Mouse (Mus musculus) left cerebral cortex, postnatal 25 days (tissue): ENCODE measurements around the gene Hist1h2bh. TPM values are rescaled to one million over a fixed set of nuclear protein-coding genes. Genes with fewer than 3 reads are reported as not detected.
"Not testable (repeated sequence)": the region's sequence is repeated elsewhere in the genome, so short reads cannot be mapped to it uniquely, and the experiment has no call there.

Source experiments
- DNase-seq, 2 experiments: peaks; one replicate each; pipeline ENCODE4 v3.0.0; 2022; ENCODE audit warnings: low spot score in 2 of 2, mixed read lengths in 1 of 2
- intact Hi-C: fragments of 180-260 bp; cut with DNase I; formaldehyde crosslinking; loops from one replicate; pipeline ENCODE4 v1.15.1; 2025
- total RNA-seq, 2 experiments: library from RNA; stranded (reverse); gene quantifications; 2 replicates each; pipeline ENCODE4 v1.2.3; 2021

Gene Hist1h2bh
- total RNA-seq: under 1 TPM; 0.57 to 0.87 TPM

DNA sequence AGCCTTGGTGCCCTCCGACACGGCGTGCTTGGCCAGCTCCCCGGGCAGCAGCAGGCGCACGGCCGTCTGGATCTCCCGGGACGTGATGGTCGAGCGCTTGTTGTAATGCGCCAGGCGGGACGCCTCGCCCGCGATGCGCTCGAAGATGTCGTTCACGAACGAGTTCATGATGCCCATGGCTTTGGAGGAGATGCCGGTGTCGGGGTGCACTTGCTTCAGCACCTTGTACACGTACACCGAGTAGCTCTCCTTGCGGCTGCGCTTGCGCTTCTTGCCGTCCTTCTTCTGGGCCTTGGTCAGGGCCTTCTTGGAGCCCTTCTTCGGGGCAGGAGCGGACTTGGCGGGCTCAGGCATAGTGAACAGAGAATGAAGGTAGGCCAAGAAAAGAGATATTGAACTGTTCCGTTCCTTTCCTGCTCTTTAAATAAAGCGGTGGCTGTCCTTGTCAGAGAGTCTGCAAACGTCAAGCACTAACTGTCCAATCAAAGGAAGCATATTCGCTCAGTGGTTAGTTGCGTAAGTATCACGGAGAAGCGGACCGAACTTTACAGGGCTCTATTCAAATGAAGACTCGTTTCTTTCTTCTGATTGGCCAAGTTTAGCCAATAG, at the start of gene Hist1h2bh:
Gene Hist1h2bh, minus strand, starts transcription at position 394 of the 609 bp plus-strand sequence.
- DNase-seq: peak; percentile 80 to 97
- intact Hi-C loops: not testable (repeated sequence)

DNA sequence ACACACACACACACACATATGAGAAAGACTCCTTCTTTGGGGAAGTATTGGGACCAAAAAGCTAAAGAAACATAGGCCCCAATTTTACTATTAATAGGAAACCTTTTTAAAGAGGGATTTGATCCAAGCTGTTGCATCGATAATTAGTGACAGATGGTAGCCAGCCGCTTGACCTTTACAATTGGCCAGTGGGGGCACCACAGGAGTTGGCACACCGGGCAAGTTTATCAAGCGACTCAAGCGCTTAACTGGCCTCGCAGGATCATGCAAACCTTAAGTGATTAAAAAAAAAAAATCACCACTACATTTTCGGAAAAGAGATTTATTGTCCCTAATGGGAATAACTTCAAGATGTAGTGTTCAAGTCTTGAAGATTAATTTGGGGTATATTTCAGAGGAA, 49.4 kb upstream of the Hist1h2bh start:
- no peak for DNase-seq
- intact Hi-C loops: no loop called here

DNA sequence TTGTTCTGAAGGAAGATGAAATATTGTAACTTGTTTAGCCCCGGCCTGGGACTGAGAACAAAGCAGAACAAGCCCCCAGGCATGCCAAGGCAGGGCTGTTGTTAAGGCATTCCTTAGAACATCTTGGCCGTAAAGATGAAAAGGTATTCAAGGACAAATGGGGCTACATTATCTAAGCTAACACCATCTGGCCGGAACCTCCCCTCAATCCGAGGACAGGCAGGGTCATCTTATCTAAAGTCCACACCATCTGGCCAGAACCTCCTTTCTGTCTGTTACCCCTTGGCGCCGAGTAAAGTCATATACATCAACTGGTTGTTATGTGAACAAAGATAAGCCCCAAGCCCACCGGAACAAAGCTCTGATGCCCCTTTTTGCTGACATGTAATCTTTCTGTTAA, 48.7 kb upstream of the Hist1h2bh start:
- DNase-seq, intact Hi-C loops: not testable (repeated sequence)

DNA sequence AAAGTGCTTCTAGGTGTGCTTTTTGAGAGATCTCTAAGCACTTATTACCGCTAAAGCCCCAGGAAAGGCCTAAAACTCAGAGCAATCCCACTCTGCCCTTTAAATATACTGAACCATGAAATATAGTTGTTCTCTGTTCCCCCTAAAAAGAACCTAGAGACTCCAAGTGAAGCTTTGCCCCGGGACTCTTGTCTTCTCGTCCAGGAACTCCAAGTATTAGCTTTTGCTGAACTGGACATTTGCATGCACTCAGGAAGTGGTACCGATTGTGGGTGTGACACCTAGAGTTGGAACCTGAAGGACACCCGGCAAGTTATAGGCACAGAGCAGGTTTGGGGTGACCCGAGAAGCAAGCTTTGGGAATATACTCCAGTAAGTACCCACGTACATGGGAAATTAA, 48.0 kb upstream of the Hist1h2bh start:
- DNase-seq: no peak
- intact Hi-C loops: no loop called here

DNA sequence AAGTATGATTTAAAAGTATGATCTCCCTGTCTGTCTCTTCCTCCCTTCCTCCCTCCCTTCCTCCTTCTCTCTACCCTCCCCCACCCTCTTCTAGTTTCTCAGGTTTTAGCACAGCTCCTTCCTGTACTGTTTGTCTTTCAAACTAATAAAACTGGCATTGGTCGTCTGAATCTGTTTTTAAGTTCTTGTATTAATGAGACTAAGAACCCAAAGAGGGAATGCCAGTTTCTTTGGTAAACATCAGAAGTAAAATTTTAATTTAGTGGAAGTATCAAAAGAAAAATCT, 43.7 kb upstream of the Hist1h2bh start:
- no peak for DNase-seq
- intact Hi-C loops: loop anchor here (2.0 to 10.0 kb wide), 4 partner anchors 34 to 1832 kb away; partner anchors contain the start of genes Hist1h1b, Hist1h2ac, Hist1h2ak and Hist1h2an

DNA sequence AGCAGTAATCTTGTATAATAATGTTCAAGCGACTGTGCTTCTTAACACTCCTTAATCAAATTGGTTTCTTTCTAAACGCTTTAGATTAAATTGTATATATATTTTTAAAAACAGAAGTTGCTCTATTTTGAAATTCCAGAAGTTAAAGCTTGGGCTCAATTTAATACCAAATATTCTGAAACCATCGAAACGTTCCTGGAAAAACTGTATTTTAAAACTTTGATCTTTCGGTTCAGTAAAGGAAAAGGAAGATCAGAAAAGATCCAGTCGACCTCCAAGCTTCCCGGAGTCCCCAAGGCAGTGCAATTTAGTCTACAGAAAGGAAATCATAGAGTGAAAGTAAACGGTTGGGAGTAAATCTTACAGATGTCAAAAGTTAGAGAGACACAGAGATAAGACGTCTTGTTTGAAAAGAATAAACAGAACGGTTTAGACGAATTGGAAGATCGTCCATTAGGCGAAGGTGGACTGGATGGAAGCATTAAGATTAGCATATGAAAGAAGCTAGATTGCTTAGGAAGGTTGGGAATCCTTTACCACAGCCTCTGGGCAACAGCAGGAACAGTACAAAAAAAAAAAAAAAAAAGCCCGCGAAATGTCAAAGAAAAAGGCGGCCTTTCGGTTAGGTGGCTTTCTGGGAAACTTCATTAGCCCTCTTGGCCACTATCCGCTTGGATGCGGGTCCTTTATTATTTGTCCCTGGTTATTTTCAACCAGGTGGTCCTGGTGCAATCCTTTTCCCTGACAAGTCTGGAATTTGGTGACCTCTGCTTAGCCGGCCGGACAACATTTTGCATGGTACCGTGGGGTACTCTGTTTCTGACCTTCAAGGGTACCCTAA, 43.1 kb upstream of the Hist1h2bh start:
- intact Hi-C loops: loop anchor here (2.0 to 10.0 kb wide), 4 partner anchors 34 to 1832 kb away; partner anchors contain the start of genes Hist1h1b, Hist1h2ac, Hist1h2ak and Hist1h2an

DNA sequence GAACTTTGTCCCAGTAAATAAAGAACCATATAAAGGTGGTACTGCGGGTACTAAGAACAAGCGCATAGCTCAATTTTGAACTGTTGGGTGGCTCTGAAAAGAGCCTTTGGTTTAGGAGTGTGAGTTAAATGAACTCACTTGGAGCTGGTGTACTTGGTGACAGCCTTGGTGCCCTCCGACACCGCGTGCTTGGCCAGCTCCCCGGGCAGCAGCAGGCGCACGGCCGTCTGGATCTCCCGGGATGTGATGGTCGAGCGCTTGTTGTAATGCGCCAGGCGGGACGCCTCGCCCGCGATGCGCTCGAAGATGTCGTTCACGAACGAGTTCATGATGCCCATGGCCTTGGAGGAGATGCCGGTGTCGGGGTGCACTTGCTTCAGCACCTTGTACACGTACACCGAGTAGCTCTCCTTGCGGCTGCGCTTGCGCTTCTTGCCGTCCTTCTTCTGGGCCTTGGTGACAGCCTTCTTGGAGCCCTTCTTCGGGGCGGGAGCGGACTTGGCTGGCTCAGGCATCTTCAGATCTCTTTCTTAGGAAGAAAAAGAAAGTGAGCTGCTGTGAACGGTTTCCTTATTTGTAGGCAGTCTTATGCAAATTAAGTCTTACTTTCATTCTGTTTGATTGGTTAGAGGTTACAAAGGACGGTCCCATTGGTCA, 42.4 kb upstream of the Hist1h2bh start:
- intact Hi-C loops: loop anchor here (2.0 to 10.0 kb wide), 4 partner anchors 35 to 1831 kb away; partner anchors contain the start of genes Hist1h1b, Hist1h2ac, Hist1h2ak and Hist1h2an
- peak; percentile 80 to 94 for DNase-seq

More for the DNA sequence above, 43.1 kb upstream of the Hist1h2bh start:
- DNase-seq: peak in 1 of 2 experiments; percentile 14

DNA sequence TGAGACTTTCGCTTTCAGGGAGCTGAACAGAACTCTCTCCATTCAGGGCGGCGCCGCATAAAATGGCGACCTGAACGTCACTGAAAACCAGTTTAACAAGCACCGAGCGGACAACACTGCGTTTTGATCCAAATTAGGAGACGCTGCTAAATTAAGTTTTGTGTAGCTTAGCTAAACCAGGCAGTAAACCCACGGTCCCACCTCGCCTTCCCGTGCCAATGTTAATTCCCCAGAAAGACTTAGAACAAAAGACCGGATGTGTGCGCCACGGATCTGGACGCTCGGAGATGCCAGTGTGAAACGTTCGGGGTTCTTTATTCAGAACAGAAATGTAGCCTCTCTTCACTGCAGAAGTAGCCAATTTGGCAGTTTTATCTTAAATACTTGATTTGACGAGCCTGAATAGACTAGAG, 41.8 kb upstream of the Hist1h2bh start:
- intact Hi-C loops: loop anchor here (5.0 to 10.0 kb wide), 3 partner anchors 97 to 1830 kb away; partner anchors contain the start of genes Hist1h1b, Hist1h2ac, Hist1h2ak and Hist1h2an

DNA sequence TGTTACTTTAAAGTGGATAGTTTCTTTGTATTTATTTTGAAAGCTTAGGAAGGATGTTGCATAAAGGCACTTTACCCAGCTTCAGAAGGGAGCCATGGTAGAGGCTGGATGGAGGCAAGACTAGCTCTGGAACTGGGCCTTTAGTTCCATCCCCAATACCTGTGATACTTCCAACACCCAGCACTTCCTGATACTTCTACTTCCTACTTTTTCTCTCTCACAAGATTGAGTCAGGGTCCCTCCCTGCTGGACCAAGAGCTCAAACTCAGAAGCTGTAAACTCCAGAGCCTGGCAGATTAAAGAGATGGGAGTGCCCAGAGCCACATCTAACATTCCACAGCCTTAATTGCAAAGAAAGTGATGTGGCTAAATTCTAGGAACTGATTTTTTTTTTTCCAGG, 41.1 kb upstream of the Hist1h2bh start:
- no peak for DNase-seq
- intact Hi-C loops: loop anchor here (5.0 to 10.0 kb wide), 3 partner anchors 158 to 1830 kb away; partner anchors contain the start of genes Hist1h1b, Hist1h2ak, Hist1h2an and Hist1h2bn

More for the DNA sequence above, 41.8 kb upstream of the Hist1h2bh start:
- peak; percentile 77 to 81 for DNase-seq

DNA sequence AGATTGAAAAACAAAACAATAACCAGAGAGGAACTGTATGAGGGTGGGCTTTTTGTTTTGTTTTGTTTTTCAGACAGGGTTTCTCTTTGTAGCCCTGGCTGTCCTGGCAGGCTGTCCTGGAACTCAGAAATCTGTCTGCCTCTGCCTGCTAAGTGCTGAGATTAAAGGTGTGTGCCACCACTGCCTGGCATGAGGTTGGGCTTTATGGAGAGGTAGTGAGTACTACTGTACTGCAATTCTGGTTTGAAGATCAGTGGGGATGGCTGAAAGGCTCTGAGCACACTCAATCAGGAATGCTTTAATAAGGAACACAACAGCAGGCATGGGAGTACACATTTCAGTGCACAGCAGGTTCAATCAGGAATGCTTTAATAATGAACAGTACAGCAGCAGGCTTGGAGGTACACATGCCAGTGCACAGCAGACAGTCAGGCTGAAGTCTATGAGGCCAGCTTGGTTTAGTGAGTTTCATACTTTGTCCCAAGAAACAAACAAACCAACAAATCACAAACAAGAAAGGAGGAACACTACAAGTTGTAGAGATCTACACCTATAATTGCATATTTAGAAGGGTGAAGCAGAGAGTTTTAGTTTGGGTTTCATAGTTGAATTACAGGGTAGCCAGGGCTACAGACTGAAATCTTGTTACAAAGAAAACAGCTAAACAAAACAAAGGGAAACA, 40.3 kb upstream of the Hist1h2bh start:
- intact Hi-C loops: loop anchor here (5.0 to 10.0 kb wide), 3 partner anchors 159 to 1829 kb away; partner anchors contain the start of genes Hist1h1b, Hist1h2ak, Hist1h2an and Hist1h2bn
- no peak for DNase-seq

DNA sequence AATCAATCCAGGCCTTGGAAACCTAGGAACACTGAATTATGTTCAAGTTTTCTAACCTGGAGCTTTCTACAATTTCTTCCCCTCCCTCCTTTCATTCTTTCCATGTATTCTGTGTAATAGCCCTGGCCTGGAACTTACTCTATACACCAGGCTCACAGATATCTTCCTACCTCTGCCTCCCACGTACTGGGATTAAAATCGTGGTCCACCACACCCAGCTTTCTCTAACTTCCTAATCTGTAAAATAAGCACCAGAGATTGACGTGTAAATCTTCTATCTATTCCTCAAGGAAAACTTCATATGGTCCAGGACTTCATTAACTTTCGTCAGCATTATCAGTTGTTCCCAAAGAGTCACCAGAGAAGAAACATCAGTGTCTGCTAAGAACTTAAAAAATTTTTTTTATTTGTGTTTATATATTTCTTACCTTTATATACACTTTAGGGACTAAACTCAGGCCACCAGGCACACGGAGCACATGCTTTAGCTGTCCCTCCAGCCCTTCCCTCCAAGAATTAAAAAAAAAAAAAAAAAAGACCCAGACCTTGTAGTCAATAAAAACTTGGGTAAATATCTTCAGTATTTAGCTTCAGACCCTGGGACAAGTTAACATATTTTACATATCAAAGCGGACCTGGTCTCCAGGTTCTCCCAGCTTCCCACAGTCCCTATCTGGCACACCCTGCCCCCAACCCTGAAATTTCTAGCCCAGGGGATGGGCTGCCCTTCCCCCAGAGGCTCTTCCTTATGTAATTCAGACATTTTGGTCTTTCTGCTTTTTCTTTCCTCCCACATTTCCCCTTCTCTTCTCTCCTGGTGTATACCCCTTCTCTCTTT, 39.2 kb upstream of the Hist1h2bh start:
- intact Hi-C loops: loop anchor here (5.0 to 10.0 kb wide), 3 partner anchors 160 to 1828 kb away; partner anchors contain the start of genes Hist1h1b, Hist1h2ak, Hist1h2an and Hist1h2bn
- no peak for DNase-seq

DNA sequence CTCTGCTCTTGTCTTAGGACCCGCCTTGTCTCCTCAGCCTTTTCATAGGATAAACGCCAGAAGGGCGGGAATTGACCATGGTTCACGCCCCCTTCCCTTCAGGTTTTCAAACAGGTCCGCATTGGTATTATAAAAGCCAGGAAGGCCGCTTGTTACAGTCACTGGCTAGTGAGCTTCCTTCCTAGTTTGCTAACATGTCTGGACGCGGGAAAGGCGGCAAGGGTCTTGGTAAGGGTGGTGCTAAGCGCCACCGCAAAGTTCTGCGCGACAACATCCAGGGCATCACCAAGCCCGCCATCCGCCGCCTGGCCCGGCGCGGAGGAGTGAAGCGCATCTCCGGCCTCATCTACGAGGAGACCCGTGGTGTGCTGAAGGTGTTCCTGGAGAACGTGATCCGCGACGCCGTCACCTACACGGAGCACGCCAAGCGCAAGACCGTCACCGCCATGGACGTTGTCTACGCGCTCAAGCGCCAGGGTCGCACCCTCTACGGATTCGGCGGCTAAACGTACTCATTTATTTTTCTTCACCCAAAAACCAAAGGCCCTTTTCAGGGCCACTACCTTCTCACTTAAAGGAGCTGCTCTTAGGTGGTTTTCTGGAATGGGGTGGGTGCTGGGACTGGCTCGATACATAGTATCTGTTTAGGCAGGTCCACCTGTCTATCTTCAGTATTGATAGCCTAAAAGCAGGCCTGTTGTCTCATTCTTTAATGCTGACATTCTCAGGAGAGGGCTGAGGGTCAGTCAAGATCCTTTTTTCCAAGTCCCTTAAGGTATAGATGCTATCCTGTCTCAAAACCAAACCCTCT, 38.4 kb upstream of the Hist1h2bh start, which contains the start of gene Hist1h4d:
Gene Hist1h4d, plus strand, starts transcription at position 191 of the 811 bp plus-strand sequence.
- intact Hi-C loops: loop anchor here (5.0 to 10.0 kb wide), 3 partner anchors 161 to 1827 kb away; partner anchors contain the start of genes Hist1h1b, Hist1h2ak, Hist1h2an and Hist1h2bn
- DNase-seq: peak; percentile 98 to 99

DNA sequence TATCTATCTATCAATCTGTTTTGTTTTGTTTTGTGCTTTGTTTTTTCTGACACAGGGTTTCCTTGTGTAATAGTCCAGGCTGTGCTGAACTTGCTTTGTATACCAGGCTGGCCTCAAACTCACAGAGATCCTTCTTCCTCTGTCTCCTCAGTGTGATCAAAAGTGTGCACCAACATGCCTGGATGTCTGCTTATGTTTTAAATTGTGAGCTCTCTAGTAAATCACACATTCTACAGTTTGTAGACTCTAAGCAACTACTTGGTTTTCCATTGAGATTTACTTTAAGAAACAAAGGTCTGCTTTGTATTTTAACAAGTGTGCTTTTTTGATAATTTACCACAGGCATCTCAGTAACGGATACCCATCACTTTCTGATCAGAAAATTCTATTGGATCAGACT, 34.6 kb upstream of the Hist1h2bh start:
- DNase-seq: no peak
- intact Hi-C loops: loop anchor here (5.0 kb wide), 1 partner anchor 179 kb away; the partner anchor contains the start of gene Hist1h4b

DNA sequence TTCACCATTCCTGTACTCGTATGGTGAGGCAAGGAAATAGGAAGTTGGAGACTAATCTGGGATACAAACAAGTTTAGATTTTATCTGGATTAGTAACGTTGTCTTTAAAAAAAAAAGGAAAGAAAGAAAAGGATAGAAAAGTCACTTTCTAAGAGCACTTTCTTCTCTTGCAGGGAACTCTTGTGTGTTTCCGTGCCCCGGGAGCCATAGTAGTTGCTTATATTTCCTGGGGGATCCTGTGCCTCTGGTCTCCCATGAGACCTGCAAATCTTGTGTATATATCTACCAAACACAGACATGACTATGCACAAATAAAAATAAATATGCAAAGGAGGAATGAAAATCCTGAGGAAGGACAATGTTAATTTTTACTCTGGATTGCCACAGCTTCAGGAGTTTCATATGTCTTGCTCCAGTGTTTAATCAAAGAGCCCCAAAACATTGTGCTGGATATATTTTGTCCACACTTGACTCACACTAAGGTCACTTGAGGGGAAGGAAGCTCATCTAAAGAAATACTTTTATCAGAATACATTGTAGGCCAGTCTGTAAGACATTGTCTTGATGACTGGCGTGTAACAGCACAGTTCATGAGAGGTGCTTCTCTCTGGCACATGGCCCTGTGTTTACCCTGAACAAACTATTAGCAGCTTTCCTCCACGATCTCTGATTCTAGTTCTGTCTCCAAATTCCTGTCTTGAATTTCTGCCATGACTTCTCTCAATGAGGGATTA, 33.9 kb upstream of the Hist1h2bh start:
- intact Hi-C loops: loop anchor here (5.0 kb wide), 1 partner anchor 180 kb away; the partner anchor contains the start of gene Hist1h4b
- DNase-seq: no peak

DNA sequence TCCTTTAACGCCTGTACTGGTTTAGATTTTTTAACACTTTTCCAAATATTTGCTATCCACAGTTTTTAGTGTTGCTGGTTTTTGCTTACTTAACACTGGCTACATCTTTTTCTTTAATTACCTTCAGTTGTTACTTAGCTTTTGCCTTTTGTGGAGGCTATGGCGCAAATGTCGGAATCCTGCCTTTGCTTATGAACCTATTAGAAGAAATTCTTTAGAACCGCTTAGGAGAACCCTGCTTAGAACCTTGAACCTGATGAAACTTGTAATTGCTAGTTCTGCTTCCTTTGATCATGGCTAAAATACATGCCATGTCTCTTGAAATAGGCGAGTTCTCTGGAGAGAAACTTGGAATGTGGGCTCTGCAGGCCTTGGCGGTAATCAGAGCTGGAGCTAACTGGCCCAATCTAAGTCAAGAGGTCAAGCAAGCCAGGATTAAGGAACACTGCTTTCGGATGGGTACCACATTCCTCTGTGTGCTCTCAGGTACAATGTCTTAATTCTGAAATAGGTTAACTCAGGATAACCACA, 33.2 kb upstream of the Hist1h2bh start:
- intact Hi-C loops: loop anchor here (5.0 kb wide), 1 partner anchor 181 kb away; the partner anchor contains the start of gene Hist1h4b
- DNase-seq: no peak

DNA sequence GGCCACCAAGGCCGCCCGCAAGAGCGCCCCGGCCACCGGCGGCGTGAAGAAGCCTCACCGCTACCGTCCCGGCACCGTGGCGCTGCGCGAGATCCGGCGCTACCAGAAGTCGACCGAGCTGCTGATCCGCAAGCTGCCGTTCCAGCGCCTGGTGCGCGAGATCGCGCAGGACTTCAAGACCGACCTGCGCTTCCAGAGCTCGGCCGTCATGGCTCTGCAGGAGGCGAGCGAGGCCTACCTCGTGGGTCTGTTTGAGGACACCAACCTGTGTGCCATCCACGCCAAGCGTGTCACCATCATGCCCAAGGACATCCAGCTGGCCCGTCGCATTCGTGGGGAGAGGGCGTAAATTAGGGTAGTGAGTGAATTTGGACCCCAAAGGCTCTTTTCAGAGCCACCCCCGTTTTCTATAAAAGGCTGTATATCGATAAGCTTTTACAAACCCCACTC, 32.7 kb upstream of the Hist1h2bh start:
- intact Hi-C loops: loop anchor here (2.0 to 5.0 kb wide), 2 partner anchors 181 to 1859 kb away; partner anchors contain the start of genes Hist1h2ai, Hist1h2bl, Hist1h3h and Hist1h4b

More for the DNA sequence above, 32.7 kb upstream of the Hist1h2bh start:
- DNase-seq: not testable (repeated sequence)
